Mouse (Mus musculus) ovary, postnatal 14 days (tissue): ENCODE data around the gene Phf1.
"Not testable (repeated sequence)": the region's sequence is repeated elsewhere in the genome, so short reads cannot be mapped to it uniquely, and the experiment has no call there.

Source experiments
- DNase-seq: peaks from one replicate; pipeline ENCODE4 v3.0.0; 2022; ENCODE audit warnings: low spot score

Phf1 gene

DNA sequence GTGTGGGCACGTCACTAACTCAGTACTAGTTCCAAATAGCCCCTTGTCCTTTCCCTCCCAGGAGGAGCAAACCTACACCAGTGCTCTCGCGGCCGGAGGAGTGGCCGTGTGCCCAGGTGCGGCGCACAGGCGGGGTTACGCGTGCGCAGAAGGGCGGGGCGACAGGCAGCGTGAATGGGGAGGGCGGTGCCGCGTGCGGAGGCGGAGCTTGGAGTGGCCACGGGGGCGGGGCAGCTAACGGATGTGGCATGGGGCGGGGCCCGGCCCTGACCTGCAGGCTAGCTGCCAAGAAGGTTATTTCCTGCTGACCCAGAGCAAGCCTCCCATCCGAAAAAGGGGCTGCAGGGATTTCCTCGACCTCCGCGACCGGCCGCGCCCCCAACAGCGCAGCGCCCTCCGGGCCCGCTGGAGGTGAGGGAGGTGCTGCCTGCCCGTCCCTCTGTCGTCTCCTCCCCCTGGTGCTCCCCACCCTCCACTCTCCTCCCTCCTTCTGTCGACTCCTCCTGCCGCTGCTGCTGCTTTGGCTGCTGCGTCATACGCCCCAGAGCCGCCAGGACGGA, at the start of gene Phf1:
Gene Phf1 (plus strand): TSS at position 214 of the 560 bp plus-strand sequence.
- peak; percentile 99 for DNase-seq

DNA sequence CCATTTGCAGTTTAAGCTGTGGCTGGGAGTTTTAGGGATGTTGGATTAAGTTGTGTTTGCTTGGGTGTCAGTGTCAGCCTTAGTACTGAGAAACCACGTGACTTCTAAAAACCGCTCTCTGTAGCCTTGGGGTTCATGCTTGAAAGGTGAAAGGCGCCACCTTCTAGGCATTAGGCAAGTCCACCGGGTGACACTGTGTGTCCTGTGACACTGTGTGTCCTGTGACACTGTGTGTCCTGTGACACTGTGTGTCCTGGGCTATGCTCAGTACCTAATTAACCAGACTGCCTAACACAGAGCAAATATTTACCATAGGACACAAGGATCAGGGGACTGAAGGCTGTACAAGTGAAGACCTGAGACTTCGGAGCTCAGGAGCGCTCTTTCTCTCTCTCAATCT, 49.3 kb upstream of the Phf1 start:
- no peak for DNase-seq

DNA sequence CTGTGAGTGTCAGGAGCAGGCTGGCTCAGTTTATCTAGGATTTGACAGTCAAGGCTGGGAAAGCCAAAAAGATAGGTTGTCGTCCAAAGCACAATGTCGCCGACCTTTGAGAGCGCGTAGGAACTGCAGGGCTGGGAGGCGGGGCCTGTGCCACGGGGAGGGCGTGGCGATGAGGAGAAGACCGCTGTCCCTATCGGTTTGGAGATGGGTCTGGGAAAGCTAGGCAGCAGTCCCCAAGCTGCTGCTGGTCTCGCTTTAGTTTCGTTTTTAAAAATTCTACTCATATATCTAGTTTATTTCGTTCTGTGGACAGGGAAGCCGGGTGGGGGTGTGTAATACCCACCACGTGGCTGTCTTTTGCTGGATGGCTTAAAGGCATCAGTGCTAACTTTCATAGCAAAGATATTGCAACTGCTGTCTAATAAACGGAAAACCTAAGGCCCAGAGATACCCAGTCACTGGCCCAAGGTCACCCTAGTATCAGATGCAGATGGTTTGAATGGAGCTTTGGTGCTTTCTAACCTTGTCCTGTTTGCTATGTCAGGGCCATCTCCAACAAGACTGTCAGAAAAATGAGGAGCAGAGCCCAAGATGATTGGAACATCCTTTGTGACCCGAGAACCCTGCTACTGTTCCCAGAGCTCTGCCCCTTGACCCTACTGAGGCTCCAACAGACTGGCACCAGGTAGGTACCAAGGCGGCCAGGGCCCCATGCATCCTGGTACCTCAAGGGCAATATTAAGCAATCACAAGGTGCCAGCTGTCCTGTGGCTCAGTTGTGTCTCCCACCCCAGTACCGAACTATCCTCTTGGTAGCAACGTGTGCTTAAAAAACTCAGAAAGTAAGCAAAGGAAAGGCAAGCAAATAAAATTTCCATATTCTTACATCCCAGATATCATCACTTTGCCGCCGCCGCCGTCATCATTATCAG, 47.6 kb upstream of the Phf1 start:
- peak; percentile 59 for DNase-seq

GRCm38 (mm10) chr17:26886047-26886749, 46.7 kb upstream of the Phf1 start:
- peak; percentile 82 for DNase-seq

- no peak for DNase-seq
These were observed 44.9 kb upstream of the Phf1 start for GRCm38 (mm10) chr17:26887926-26888325.

DNA sequence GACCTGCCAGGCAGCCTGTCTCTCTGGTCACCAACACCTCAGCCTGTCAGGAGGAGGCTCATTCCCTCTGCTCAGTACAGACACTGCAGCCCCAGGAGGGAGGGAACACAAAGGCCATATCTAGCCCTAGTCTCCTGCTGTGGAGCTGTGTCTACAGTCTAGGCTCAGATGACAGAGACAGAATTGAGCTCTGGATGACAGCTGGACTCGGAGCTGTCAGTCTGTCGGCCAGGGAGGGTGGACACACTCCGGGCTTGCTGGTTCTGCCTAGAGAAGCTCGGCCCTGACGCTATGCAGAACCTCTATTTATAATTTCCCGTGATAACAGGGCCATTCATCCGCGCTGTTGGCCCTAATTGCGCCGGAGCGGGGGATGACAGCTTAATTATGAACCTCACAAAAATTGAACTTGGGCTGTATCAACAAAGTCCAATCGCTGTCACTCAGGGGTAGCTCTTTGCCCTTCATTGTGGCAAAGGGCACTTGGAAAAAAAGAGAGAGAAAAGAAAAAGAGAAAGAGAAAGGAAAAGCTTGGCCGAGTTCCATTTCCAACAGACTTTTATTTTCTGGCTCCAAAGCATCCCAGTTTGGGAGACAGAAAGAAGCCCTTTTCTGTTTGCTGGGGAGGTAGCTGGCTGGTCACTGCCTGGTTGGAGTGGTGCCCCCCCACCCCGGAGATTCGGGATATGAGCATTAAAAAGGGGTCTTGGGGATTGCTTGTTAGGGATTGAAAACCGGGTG, 40.0 kb upstream of the Phf1 start:
- DNase-seq, result no peak

DNA sequence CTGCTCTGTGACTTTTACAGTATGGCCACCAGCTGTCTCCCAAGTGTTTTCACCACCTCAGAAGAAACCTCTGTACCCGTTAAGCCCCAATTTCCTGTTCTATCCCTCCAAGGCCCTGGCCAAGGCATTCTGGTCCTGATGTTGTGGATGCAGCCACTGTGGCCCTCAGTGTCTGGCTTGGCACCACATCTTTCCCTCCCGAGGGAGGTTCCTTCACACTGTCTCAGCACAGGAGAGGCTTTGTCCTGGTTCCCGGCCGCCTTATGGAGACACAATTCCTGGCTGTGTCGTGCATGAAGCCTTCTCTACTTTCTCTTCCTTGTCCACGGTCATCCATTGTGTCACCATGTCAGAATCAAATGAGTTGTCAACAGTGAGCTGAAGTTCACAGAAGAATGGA, 39.4 kb upstream of the Phf1 start:
- no peak for DNase-seq

GRCm38 (mm10) chr17:26894342-26894741, 38.5 kb upstream of the Phf1 start:
- DNase-seq, result no peak

DNA sequence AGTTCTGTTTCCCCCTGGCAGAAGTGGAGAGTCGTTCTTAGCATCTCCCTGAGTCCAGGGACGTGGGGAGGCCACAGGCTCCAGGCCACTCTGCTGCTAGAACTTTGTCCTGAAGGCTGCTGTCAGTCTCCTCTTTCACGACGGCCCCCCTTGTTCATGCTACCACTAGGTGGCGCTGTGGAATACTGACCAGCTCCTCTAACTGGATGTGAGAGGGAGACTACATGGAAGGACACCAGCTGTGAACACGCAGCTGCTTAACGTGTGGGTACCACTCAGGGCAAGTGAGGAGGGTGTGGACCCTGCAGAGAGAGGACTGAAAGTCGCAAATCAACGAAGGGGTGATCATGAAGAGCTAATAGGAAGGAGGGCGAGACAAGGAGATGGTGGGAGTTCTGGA, 37.3 kb upstream of the Phf1 start:
- DNase-seq, result peak; percentile 59

GRCm38 (mm10) chr17:26900916-26901315, 31.9 kb upstream of the Phf1 start:
- DNase-seq, result no peak

DNA sequence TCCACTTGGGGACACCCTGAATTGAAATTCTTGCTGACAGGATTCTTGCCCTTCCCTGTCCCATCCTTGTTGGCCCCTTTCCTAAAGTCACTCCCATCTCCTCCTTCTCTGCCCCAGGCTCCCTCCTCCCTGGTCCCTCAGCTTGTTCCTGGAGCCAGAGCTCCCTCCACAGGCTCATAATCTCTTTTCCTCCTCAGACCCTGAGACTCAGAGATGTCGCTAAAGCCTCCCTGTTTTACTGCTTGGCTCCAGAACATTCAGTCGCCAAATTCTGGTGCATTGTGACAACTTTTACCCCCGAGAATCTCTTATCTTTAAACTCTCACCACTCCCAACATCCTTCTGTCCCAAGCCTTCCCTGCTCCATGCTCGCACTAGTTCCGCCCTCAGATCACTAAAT, 28.5 kb upstream of the Phf1 start:
- no peak for DNase-seq

DNA sequence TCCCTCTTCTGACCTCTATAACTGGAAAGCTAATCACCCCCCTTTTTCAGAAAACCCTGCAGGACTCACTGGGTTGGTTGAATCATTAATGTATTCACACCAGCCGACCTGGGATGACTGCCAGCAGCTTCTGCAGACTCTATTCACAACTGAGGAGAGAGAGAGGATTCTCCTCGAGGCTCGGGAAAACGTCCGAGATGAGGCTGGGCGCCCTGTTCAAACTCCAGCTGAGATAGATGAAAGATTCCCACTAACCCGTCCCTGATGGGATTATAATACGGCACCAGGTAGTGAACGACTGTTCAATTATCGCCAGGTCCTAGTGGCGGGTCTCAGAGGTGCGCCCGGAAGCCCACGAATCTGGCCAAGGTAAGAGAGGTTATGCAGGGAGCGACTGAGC, 25.3 kb upstream of the Phf1 start:
- DNase-seq, result not testable (repeated sequence)

GRCm38 (mm10) chr17:26915248-26915647, 17.6 kb upstream of the Phf1 start:
- no peak for DNase-seq

- DNase-seq, result peak; percentile 100
These were observed 16.0 kb upstream of the Phf1 start, which contains the start of gene Kifc5b for GRCm38 (mm10) chr17:26916711-26917482. Gene Kifc5b (plus strand): TSS chr17:26917091.

GRCm38 (mm10) chr17:26917560-26917959, 15.3 kb upstream of the Phf1 start:
- DNase-seq, result not testable (repeated sequence)

DNA sequence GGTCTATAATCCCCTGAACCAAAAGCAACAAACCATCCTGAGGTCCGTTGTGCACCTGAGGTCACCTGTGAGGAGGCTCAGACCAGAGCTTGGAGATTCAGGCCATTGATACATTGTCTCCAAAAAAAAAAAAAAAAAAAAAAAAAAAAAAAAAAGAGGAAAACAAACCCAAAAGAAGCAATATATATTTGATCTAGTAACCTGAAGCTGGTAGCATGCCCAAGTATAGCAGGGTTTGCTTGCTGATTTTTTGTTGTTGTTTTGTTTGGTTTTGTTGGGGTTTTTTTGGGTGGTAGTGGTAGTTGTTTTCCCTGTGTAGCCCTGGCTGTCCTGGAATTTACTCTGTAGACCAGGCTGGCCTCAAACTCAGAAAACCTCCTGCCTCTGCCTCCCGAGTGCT, 14.5 kb upstream of the Phf1 start:
- DNase-seq, result no peak

DNA sequence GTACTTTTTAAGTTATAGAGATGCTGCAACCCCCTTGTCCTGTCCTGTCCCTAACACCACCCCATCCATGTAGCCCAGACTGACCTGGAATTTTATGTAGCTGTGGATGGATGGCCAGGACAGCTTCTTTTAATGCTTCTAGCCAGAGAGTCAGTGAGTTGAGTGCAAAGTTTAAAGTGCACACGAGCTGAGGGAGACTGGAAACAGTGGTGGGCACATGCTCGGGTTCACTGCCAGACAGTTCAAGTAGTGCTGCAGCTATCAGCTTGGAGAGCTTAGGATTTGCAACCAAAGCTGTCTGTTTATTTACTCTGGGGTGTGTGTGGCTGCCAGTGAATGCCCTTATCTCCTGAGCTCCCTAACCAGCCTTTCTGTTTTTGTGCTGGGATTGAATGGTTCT, 13.3 kb upstream of the Phf1 start:
- DNase-seq, result not testable (repeated sequence)

GRCm38 (mm10) chr17:26922368-26922767, 10.5 kb upstream of the Phf1 start:
- not testable (repeated sequence) for DNase-seq

DNA sequence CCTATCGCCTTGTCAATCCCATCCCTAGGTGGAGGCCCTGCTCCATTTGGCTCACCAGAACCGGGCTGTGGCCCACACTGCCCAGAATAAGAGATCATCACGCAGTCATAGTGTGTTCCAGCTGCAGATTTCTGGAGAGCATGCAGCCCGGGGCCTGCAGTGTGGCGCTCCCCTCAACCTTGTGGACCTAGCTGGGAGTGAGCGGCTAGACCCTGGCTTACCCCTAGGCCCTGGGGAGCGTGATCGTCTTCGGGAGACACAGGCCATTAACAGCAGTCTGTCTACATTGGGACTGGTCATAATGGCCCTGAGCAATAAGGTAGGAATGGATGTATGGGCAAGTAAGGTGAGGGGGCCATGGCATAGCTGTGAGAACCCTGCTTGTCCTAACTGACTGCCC, 7.4 kb upstream of the Phf1 start:
- DNase-seq, result not testable (repeated sequence)

GRCm38 (mm10) chr17:26931795-26932194, 1.1 kb upstream of the Phf1 start:
- DNase-seq, result not testable (repeated sequence)

GRCm38 (mm10) chr17:26933419-26933818, 567 bp downstream of the Phf1 start:
- DNase-seq, result no peak
